Comparison of ENCODE assay signal across 9 mouse cellular contexts in genomic region chr11:120101036-120101435, GRCm38 (mm10). TPM values are rescaled to one million over a fixed set of nuclear protein-coding genes. Genes with fewer than 3 reads are reported as not detected.
DNase-seq lines count a peak whose midpoint lies in the region; ATAC-seq lines count a peak whose summit lies in the region.
"Had no signal": no experiment of that assay in that cellular context is flagged by ENCODE, and none has a peak within 500 bp of the region (broad histone marks: within the 10 kb centered on the region; RNA-seq: fewer than 3 reads in every experiment).

No protein-coding gene starts in this region.

- H3K4me2 ChIP-seq in hindbrain, embryonic 12.5 days (replicated peaks), result no peak overlapping the region
- H3K4me2 ChIP-seq in limb, embryonic 11.5 days (ENCODE audit: low read depth, severe bottlenecking), result no peak overlapping the region
- H3K4me2 ChIP-seq: embryonic facial prominence, embryonic 12.5 days had no signal

- peaks cover 46% of the 10 kb centered on the region for H3K36me3 ChIP-seq in hindbrain, embryonic 10.5 days
- H3K36me3 ChIP-seq in hindbrain, embryonic 12.5 days, result peaks cover 29% of the 10 kb centered on the region
- peaks cover 3% of the 10 kb centered on the region for H3K36me3 ChIP-seq in limb, embryonic 11.5 days (ENCODE audit: control insufficient read depth, insufficient read depth, low read length)
- peaks cover 7% of the 10 kb centered on the region; the same call in 1 of the 2 replicates for H3K36me3 ChIP-seq in splenic B cell, adult 2 months (ENCODE audit: control insufficient read depth, insufficient read depth, low read length, poor library complexity, severe bottlenecking)

- WGBS in hindbrain, embryonic 10.5 days, result 14% methylated on average over 3 of the region's 3 CpGs
- 8% methylated on average over 3 of the region's 3 CpGs for WGBS in hindbrain, embryonic 12.5 days
- WGBS in limb, embryonic 11.5 days, result 3% methylated on average over 3 of the region's 3 CpGs

- H3K4me3 ChIP-seq in hindbrain, embryonic 10.5 days, result peak overlapping the region; percentile 16; the same call in 1 of the 2 replicates
- H3K4me3 ChIP-seq in hindbrain, embryonic 12.5 days, result no peak overlapping the region
- no peak overlapping the region for H3K4me3 ChIP-seq in limb, embryonic 11.5 days (ENCODE audit: low read depth, low read length)

- H3K4me1 ChIP-seq in hindbrain, embryonic 10.5 days (replicated peaks), result peaks cover 45% of the 10 kb centered on the region
- H3K4me1 ChIP-seq in hindbrain, embryonic 12.5 days, result peaks cover 25% of the 10 kb centered on the region
- H3K4me1 ChIP-seq in limb, embryonic 11.5 days (ENCODE audit: control insufficient read depth, insufficient read depth, low read length), result peaks cover 16% of the 10 kb centered on the region

- ATAC-seq in hindbrain, embryonic 12.5 days (ENCODE audit: low FRiP score), result no peak
- no peak for ATAC-seq in limb, embryonic 11.5 days (ENCODE audit: insufficient number of reproducible peaks, low FRiP score, low TSS enrichment, low read depth)
- peak; percentile 21; the same call in 1 of the 2 replicates for ATAC-seq in monocyte, adult 5-6 weeks (replicated peaks; ENCODE audit: insufficient number of reproducible peaks, low FRiP score, low TSS enrichment, poor library complexity, severe bottlenecking)

- H3K27me3 ChIP-seq in hindbrain, embryonic 10.5 days (ENCODE audit: insufficient read depth, poor library complexity, severe bottlenecking), result no peaks in the 10 kb centered on the region
- no peaks in the 10 kb centered on the region for H3K27me3 ChIP-seq in hindbrain, embryonic 12.5 days
- H3K27me3 ChIP-seq in limb, embryonic 11.5 days (ENCODE audit: control insufficient read depth, insufficient read depth, low read length), result no peaks in the 10 kb centered on the region
- H3K27me3 ChIP-seq in splenic B cell, adult 2 months (ENCODE audit: control insufficient read depth, insufficient read depth, low read length, poor library complexity, severe bottlenecking), result no peaks in the 10 kb centered on the region
- H3K27me3 ChIP-seq: embryonic facial prominence, embryonic 12.5 days had no signal

- no peak overlapping the region; the same call in 1 of the 2 replicates for H3K9ac ChIP-seq in hindbrain, embryonic 12.5 days
- no peak overlapping the region for H3K9ac ChIP-seq in limb, embryonic 11.5 days (ENCODE audit: low read length)
- H3K9ac ChIP-seq: embryonic facial prominence, embryonic 12.5 days had no signal

- H3K9me3 ChIP-seq in hindbrain, embryonic 10.5 days, result no peaks in the 10 kb centered on the region
- no peaks in the 10 kb centered on the region for H3K9me3 ChIP-seq in hindbrain, embryonic 12.5 days (replicated peaks)
- no peaks in the 10 kb centered on the region for H3K9me3 ChIP-seq in limb, embryonic 11.5 days (ENCODE audit: control insufficient read depth, low read length)
- H3K9me3 ChIP-seq: embryonic facial prominence, embryonic 12.5 days had no signal

- H3K27ac ChIP-seq in hindbrain, embryonic 10.5 days, result 0 out of 2 replicates have a peak overlapping the region, but pooled peaks have one; percentile 53
- no peak overlapping the region for H3K27ac ChIP-seq in hindbrain, embryonic 12.5 days
- H3K27ac ChIP-seq in limb, embryonic 11.5 days (replicated peaks; ENCODE audit: low read depth, low read length), result no peak overlapping the region
- H3K27ac ChIP-seq: embryonic facial prominence, embryonic 12.5 days had no signal

- peak; percentile 76 for DNase-seq in hindbrain, embryonic 10.5 days (ENCODE audit: low spot score)
- DNase-seq in c-Kit-positive CD71-negative TER-119-negative erythroid progenitor cells, embryonic 14.5 days (ENCODE audit: low read depth), result peak; percentile 72
- DNase-seq in frontal cortex, postnatal 14 days (ENCODE audit: low spot score in 2 of 2), result peak; percentile 58 to 70
- peak; percentile 78 for DNase-seq in hindlimb bud, embryonic 11.5 days (ENCODE audit: extremely low spot score, low read depth, low spot score)
- DNase-seq in limb, embryonic 11.5 days (ENCODE audit: low spot score), result peak; percentile 84
- DNase-seq in splenic B cell, adult 2 months (ENCODE audit: low read depth, low spot score), result peak; percentile 82

RNA-seq across cellular contexts. Expression of gene Ndufaf8, which starts 2.3 kb away (rescaled TPM):
- polyA plus RNA-seq in hindbrain, embryonic 10.5 days (2016; fragmentation: Nextera tagmentation; extraction: Ambion mirVana), result 86.4 and 92.2 TPM in 2 replicates
- 45.8 and 52.7 TPM in 2 replicates for polyA plus RNA-seq in hindbrain, embryonic 12.5 days (2016; fragmentation: Nextera tagmentation; extraction: Ambion mirVana)
- polyA plus RNA-seq in limb, embryonic 11.5 days (2014; fragmentation: Nextera tagmentation; extraction: Ambion mirVana), result 71.3 and 71.4 TPM in 2 replicates
- 21.0 to 40.3 TPM (median 25.7 TPM) in 3 replicates for total RNA-seq in monocyte, adult 5-6 weeks (2017)

RNA-seq across cellular contexts. Expression of gene Tepsin, which starts 2.5 kb away (rescaled TPM):
- polyA plus RNA-seq in hindbrain, embryonic 10.5 days (2016; fragmentation: Nextera tagmentation; extraction: Ambion mirVana), result 21.4 and 25.3 TPM in 2 replicates
- polyA plus RNA-seq in hindbrain, embryonic 12.5 days (2016; fragmentation: Nextera tagmentation; extraction: Ambion mirVana), result 17.3 and 22.0 TPM in 2 replicates
- 16.9 and 18.6 TPM in 2 replicates for polyA plus RNA-seq in limb, embryonic 11.5 days (2014; fragmentation: Nextera tagmentation; extraction: Ambion mirVana)
- total RNA-seq in monocyte, adult 5-6 weeks (2017), result 13.9 to 20.6 TPM (median 17.0 TPM) in 3 replicates

RNA-seq across cellular contexts. Expression of gene Cep131, which starts 14.4 kb away (rescaled TPM):
- polyA plus RNA-seq in hindbrain, embryonic 10.5 days (2016; fragmentation: Nextera tagmentation; extraction: Ambion mirVana), result 39.6 and 45.4 TPM in 2 replicates
- 39.5 and 47.3 TPM in 2 replicates for polyA plus RNA-seq in hindbrain, embryonic 12.5 days (2016; fragmentation: Nextera tagmentation; extraction: Ambion mirVana)
- polyA plus RNA-seq in limb, embryonic 11.5 days (2014; fragmentation: Nextera tagmentation; extraction: Ambion mirVana), result 30.5 and 33.7 TPM in 2 replicates
- 2.9 to 9.1 TPM (median 8.3 TPM) in 3 replicates for total RNA-seq in monocyte, adult 5-6 weeks (2017)

RNA-seq across cellular contexts. Expression of gene Slc38a10, which starts 50.1 kb away (rescaled TPM):
- polyA plus RNA-seq in hindbrain, embryonic 10.5 days (2016; fragmentation: Nextera tagmentation; extraction: Ambion mirVana), result 99.1 and 114 TPM in 2 replicates
- 121 and 125 TPM in 2 replicates for polyA plus RNA-seq in hindbrain, embryonic 12.5 days (2016; fragmentation: Nextera tagmentation; extraction: Ambion mirVana)
- 46.1 and 53.2 TPM in 2 replicates for polyA plus RNA-seq in limb, embryonic 11.5 days (2014; fragmentation: Nextera tagmentation; extraction: Ambion mirVana)
- total RNA-seq in monocyte, adult 5-6 weeks (2017), result 40.6 to 56.4 TPM (median 42.9 TPM) in 3 replicates

RNA-seq across cellular contexts. Expression of gene Aatk, which starts 54.1 kb away (rescaled TPM):
- 1.6 and 3.2 TPM in 2 replicates for polyA plus RNA-seq in hindbrain, embryonic 10.5 days (2016; fragmentation: Nextera tagmentation; extraction: Ambion mirVana)
- 12.6 and 13.5 TPM in 2 replicates for polyA plus RNA-seq in hindbrain, embryonic 12.5 days (2016; fragmentation: Nextera tagmentation; extraction: Ambion mirVana)
- polyA plus RNA-seq in limb, embryonic 11.5 days (2014; fragmentation: Nextera tagmentation; extraction: Ambion mirVana), result 1.5 and 1.8 TPM in 2 replicates
- total RNA-seq in monocyte, adult 5-6 weeks (2017), result 0.21 to 0.29 TPM (median 0.29 TPM) in 3 replicates
